Mouse (Mus musculus) limb, embryonic 15.5 days (tissue): ENCODE measurements around the gene Timp3. TPM values are rescaled to one million over a fixed set of nuclear protein-coding genes. Genes with fewer than 3 reads are reported as not detected.

Experiments
- ATAC-seq: fragments of 200-750 bp; cut with Nextera tagmentation; 2 replicates; pipeline ENCODE4 v1.8.0; 2017; ENCODE audit warnings: low read depth, moderate TSS enrichment; ENCODE audit not compliant: insufficient number of reproducible peaks, low FRiP score, low TSS enrichment
- H3K27ac ChIP-seq: fragments of 300-500 bp; sonication (generic); 2 replicates; pipeline ENCODE4 v1.5.1; 2015; ENCODE audit warnings: moderate library complexity, mild to moderate bottlenecking, inconsistent platforms
- H3K27me3 ChIP-seq: fragments of 300-500 bp; sonication (generic); 2 replicates; pipeline ENCODE4 v1.6.1; 2015; ENCODE audit warnings: inconsistent platforms
- H3K36me3 ChIP-seq: fragments of 300-500 bp; sonication (generic); 2 replicates; pipeline ENCODE4 v1.6.1; 2015; ENCODE audit warnings: inconsistent platforms
- H3K4me1 ChIP-seq: fragments of 300-500 bp; sonication (generic); 2 replicates; pipeline ENCODE4 v1.6.1; 2015; ENCODE audit warnings: inconsistent platforms
- H3K4me2 ChIP-seq: fragments of 300-500 bp; sonication (generic); 2 replicates; pipeline ENCODE4 v1.6.1; 2015; ENCODE audit warnings: mild to moderate bottlenecking, inconsistent platforms
- H3K4me3 ChIP-seq: fragments of 300-500 bp; sonication (generic); 2 replicates; pipeline ENCODE4 v1.5.1; 2015; ENCODE audit warnings: mild to moderate bottlenecking, inconsistent platforms
- H3K9ac ChIP-seq: fragments of 300-500 bp; sonication (generic); 2 replicates; pipeline ENCODE4 v1.6.1; 2015; ENCODE audit warnings: inconsistent platforms
- H3K9me3 ChIP-seq: fragments of 300-500 bp; sonication (generic); 2 replicates; pipeline ENCODE4 v1.6.1; 2016; ENCODE audit warnings: inconsistent platforms
- WGBS: fragments of 180-500 bp; shearing (Covaris S2); methylation state at CpG from one replicate; pipeline ENCODE4 v1.1.7; 2015; 5-methylcytosine and 5-hydroxymethylcytosine counted together
- polyA plus RNA-seq: library from polyadenylated mRNA; unstranded; fragments of >200 nt; fragmentation: Nextera tagmentation; extraction: Ambion mirVana; gene quantifications from 2 replicates; pipeline ENCODE4 v1.2.1, GENCODE M21; 2015

The Timp3 gene
- polyA plus RNA-seq, 1 experiment from 2014 or later = 85.5 TPM

DNA sequence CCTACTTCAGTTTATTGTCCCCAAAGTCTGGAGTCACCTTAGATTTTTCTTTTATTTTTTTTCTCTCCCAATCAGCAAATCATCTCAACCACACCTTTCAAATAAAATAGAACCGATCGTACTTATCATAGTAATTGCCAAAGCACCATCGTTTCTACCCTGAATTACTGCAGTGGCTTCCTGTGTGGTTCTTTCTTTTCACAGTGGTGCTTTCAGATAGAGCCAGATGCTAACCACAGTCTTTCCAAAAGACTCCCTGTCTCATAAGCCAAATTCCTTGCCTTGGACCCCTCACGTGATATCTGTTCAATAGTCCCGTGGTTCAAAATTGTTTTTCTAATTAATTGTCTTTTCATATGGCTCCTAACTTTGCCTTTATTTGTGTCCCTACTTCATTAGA, 22.8 kb upstream of the Timp3 start:
- Histone ChIP-seq H3K4me3 (no peak overlapping the region), H3K27me3 (no peaks in the 10 kb centered on the region), H3K4me2 (no peak overlapping the region), H3K27ac (no peak overlapping the region), H3K9me3 (no peaks in the 10 kb centered on the region), H3K4me1 (peaks cover 21% of the 10 kb centered on the region), H3K9ac (no peak overlapping the region), H3K36me3 (no peaks in the 10 kb centered on the region)
- 62% methylated on average over 5 of the region's 5 CpGs for WGBS
- ATAC-seq = no peak

DNA sequence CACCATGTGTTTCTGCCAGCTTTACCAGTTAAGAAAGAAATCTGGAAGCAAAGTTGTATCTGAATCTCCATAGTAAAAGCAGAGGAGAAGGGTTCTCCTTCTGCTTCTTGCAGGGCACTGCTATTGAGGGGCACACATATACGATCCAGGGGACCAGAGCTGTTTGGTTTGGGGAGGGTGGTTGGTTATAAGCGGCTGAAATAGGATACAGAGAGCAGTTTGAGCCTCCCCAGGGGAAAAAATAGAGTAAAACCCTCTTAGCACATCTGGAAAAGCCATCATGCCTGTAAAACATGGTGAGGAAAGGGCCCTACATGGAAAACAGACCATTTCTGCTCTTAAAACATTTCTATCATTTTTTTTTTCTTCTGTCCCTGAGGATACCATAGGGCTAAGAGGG, 21.7 kb upstream of the Timp3 start:
- Histone ChIP-seq H3K4me3 (no peak overlapping the region), H3K9ac (no peak overlapping the region), H3K27me3 (no peaks in the 10 kb centered on the region), H3K36me3 (no peaks in the 10 kb centered on the region), H3K27ac (no peak overlapping the region), H3K9me3 (no peaks in the 10 kb centered on the region), H3K4me2 (no peak overlapping the region), H3K4me1 (peaks cover 21% of the 10 kb centered on the region)
- no peak for ATAC-seq
- 31% methylated on average over 2 of the region's 2 CpGs for WGBS

DNA sequence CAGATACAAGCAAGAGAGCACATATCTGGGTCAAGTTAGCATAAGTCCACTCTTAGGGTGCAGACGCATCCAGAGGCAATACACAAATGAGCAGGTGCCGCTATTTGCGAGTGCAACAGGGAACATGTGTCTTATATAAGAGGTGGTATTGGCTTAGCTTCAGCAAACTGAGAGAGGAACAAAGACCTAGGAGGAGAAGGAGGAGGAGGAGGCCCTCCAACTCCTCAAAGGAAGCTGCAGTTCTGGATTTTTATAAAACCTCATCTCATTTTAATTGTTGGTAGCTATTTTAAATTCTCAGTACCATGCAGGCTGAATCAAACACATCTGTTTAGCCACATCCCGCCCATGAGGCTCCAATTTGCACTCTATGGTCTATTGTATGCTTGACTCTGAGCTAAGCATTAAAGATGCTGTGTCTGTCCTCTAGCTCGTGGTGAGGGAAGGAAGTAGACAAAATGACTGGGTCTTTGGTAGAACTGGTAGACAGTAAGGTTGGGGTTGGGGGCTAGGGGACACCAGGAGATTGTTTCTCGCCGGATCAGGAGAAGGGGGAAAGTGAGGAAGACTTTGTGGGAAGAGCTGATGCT, 20.5 kb upstream of the Timp3 start:
- no peak for ATAC-seq
- 73% methylated on average over 7 of the region's 7 CpGs for WGBS
- H3K27ac ChIP-seq = no peak overlapping the region

GRCm38 (mm10) chr10:86281238-86281637, 18.9 kb upstream of the Timp3 start:
- no peaks in the 10 kb centered on the region for H3K27me3 ChIP-seq
- WGBS = 86% methylated on average over 8 of the region's 8 CpGs
- H3K4me2 ChIP-seq = no peak overlapping the region
- H3K9ac ChIP-seq = no peak overlapping the region
- no peak for ATAC-seq
- H3K4me1 ChIP-seq = peaks cover 14% of the 10 kb centered on the region; the same call in 1 of the 2 replicates
- H3K27ac ChIP-seq = no peak overlapping the region
- no peak overlapping the region for H3K4me3 ChIP-seq
- no peaks in the 10 kb centered on the region for H3K36me3 ChIP-seq
- H3K9me3 ChIP-seq = no peaks in the 10 kb centered on the region

More for the DNA sequence above, 20.5 kb upstream of the Timp3 start:
- no peak overlapping the region for H3K4me2 ChIP-seq
- H3K27me3 ChIP-seq = no peaks in the 10 kb centered on the region
- no peak overlapping the region for H3K4me3 ChIP-seq
- no peaks in the 10 kb centered on the region for H3K36me3 ChIP-seq
- no peaks in the 10 kb centered on the region for H3K9me3 ChIP-seq
- peaks cover 14% of the 10 kb centered on the region; the same call in 1 of the 2 replicates for H3K4me1 ChIP-seq
- H3K9ac ChIP-seq = no peak overlapping the region

- H3K9ac ChIP-seq = no peak overlapping the region
- no peaks in the 10 kb centered on the region for H3K9me3 ChIP-seq
- H3K4me2 ChIP-seq = no peak overlapping the region
- H3K36me3 ChIP-seq = no peaks in the 10 kb centered on the region
- H3K27me3 ChIP-seq = no peaks in the 10 kb centered on the region
- H3K27ac ChIP-seq = no peak overlapping the region
- 70% methylated on average over 7 of the region's 7 CpGs for WGBS
- no peak for ATAC-seq
- H3K4me1 ChIP-seq = 0 out of 2 replicates have a peak, but pooled peaks cover 8% of the 10 kb centered on the region
- H3K4me3 ChIP-seq = no peak overlapping the region
These were observed 13.7 kb upstream of the Timp3 start for GRCm38 (mm10) chr10:86286508-86286907.

DNA sequence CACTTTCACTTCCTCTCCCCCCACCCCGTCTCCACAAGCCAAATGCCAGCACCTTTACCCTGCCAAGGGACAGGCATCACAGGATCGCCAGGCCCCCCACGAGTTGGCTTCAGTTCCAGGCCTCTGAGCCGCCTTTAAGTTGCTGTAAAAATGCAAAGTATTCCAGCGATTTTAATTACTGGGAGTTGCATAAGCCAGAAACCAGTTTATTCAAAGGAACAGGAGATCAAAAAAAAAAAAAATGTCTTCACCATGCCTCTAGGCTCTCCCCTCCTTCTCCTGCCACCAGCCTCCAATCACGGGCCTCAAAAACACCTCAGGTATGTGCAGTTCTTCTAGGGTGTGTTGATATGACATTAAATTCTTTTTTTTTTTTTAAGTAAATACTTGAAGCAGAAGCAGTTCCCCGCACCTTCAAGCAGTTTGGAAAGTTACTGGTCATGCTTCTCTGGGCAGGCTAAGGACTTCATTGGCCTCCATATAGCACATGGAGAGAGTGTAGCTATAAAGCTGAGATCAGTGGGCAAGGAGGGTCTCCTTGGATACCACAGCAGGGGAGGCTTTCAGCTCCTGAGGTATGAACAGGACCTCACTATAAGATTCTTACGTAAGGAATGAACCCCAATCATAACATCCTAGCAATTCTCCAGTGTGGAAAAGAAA, 9.9 kb upstream of the Timp3 start:
- no peak for ATAC-seq
- Histone ChIP-seq H3K27ac (peak overlapping the region; percentile 73), H3K9ac (no peak overlapping the region), H3K4me2 (no peak overlapping the region), H3K9me3 (no peaks in the 10 kb centered on the region), H3K36me3 (no peaks in the 10 kb centered on the region), H3K27me3 (no peaks in the 10 kb centered on the region), H3K4me1 (peaks cover 22% of the 10 kb centered on the region), H3K4me3 (no peak overlapping the region)
- 32% methylated on average over 8 of the region's 8 CpGs for WGBS

DNA sequence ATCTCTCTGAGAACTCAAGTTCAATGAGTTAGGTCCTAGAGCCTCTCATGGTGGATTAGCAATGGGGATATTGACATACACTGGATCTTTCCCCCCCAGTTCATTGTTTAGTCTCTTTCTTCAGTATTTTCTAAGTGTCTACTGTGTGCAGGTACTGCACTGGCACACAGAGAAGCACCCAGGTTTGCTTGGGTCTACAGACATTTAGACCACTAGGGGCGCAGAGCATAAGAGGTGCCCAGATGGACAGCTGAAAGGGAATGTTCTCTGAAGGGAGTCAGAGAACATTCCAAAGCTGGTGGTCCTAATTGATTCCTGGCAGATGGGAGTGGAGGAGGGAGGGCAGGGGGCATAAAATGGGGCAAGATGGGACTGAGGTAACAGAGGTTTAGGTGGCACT, 6.3 kb upstream of the Timp3 start:
- Histone ChIP-seq H3K4me2 (no peak overlapping the region), H3K27ac (0 out of 2 replicates have a peak overlapping the region, but pooled peaks have one; percentile 87), H3K9ac (no peak overlapping the region), H3K9me3 (no peaks in the 10 kb centered on the region), H3K36me3 (no peaks in the 10 kb centered on the region), H3K27me3 (no peaks in the 10 kb centered on the region), H3K4me3 (no peak overlapping the region), H3K4me1 (peaks cover 33% of the 10 kb centered on the region)
- no peak for ATAC-seq
- WGBS = 81% methylated on average over 1 of the region's 1 CpGs

- Histone ChIP-seq H3K27me3 (no peaks in the 10 kb centered on the region), H3K36me3 (no peaks in the 10 kb centered on the region), H3K4me2 (peak overlapping the region; percentile 14; the same call in 1 of the 2 replicates), H3K4me1 (peaks cover 33% of the 10 kb centered on the region), H3K9me3 (no peaks in the 10 kb centered on the region), H3K9ac (no peak overlapping the region), H3K4me3 (no peak overlapping the region), H3K27ac (peak overlapping the region; percentile 87)
- 51% methylated on average over 10 of the region's 10 CpGs for WGBS
- ATAC-seq = peak; percentile 27; the same call in 1 of the 2 replicates
These were observed 5.4 kb upstream of the Timp3 start for GRCm38 (mm10) chr10:86294599-86295365.

DNA sequence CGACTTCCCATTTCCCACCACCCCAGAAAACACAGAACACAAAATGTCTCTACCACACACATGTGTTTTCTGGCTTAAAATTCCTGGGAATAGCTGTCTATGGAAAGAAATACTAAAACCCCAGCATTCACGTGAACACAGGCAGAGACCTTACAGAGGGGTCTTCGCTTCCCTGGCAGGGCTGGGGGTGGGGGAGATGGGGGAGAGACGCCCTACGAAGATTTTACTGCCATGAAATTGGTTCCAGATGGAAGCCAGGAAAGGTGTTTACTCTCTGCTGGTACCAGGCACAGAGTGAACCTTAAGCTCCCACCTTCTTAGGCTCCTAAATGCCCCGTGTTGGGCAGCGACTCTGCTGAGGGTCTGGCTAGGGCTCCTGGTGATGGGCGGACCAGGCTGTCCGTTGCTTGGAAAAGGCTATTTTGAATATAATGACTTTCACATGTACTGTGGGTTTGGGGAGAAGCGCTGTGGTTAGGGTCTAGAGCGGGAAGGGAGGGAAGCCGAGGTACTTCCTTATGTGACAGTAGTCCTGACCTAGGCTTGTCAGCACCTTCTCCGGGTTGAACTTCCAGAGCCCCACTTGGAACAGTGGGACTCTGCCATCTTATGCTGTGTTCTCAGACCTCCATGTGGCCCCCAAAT, 4.6 kb upstream of the Timp3 start:
- no peaks in the 10 kb centered on the region for H3K9me3 ChIP-seq
- H3K27me3 ChIP-seq = no peaks in the 10 kb centered on the region
- H3K27ac ChIP-seq = peak overlapping the region; percentile 87
- peaks cover 31% of the 10 kb centered on the region for H3K4me1 ChIP-seq
- no peak overlapping the region for H3K9ac ChIP-seq
- peak overlapping the region; percentile 52 for H3K4me2 ChIP-seq
- H3K36me3 ChIP-seq = no peaks in the 10 kb centered on the region
- WGBS = 19% methylated on average over 13 of the region's 13 CpGs
- H3K4me3 ChIP-seq = peak overlapping the region; percentile 22
- peak; percentile 53 for ATAC-seq

DNA sequence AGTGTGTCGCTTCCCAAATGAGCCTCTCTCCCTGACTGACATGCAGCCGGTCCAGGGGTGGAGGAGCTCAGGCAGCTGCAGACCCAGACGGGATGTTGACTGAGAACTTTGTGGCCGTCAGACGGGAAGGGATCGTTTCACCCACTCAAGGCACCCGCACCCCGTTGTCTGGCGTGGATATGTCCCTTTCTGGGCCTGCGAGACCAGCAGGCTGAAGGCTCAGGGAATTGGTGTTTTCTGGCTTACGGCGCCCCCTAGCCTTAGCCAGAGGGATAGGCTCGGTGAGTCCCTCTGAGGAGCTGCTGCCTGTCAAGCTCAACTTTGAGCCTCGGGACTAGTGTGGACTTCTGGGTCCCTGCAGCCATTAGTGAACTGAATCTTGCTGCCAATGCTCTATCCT, 4.1 kb upstream of the Timp3 start:
- Histone ChIP-seq H3K4me3 (peak overlapping the region; percentile 22), H3K27ac (peak overlapping the region; percentile 87), H3K9ac (no peak overlapping the region), H3K4me2 (peak overlapping the region; percentile 52), H3K9me3 (no peaks in the 10 kb centered on the region), H3K4me1 (peaks cover 30% of the 10 kb centered on the region), H3K36me3 (no peaks in the 10 kb centered on the region), H3K27me3 (no peaks in the 10 kb centered on the region)
- ATAC-seq = 0 out of 2 replicates have a peak, but pooled peaks have one; percentile 36
- WGBS = 2% methylated on average over 14 of the region's 14 CpGs

DNA sequence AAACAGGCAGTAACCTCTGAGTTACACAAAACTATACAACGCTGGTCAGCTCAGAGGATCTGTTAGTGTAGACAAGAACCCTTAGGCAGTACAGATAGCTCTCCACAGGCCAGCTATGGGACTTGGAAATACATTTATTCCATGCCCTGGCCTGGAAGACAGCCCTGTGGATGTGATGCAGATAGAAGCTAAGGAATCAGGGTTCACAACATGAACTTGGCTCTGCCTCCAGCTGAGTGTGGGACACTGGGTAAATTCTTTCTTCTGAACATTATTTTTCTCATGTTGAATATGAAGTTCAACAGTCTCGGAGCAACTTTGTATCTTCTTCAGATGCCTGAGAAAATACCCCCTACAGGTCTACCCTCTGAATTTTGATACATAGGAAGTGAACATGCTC, 2.9 kb upstream of the Timp3 start:
- Histone ChIP-seq H3K36me3 (no peaks in the 10 kb centered on the region), H3K4me3 (no peak overlapping the region), H3K27me3 (no peaks in the 10 kb centered on the region), H3K4me1 (peaks cover 39% of the 10 kb centered on the region), H3K4me2 (no peak overlapping the region), H3K9ac (no peak overlapping the region), H3K9me3 (no peaks in the 10 kb centered on the region), H3K27ac (no peak overlapping the region)
- ATAC-seq = no peak
- 83% methylated on average over 2 of the region's 2 CpGs for WGBS
